Mouse (Mus musculus): ENCODE data around the gene Gtpbp3. TPM values are rescaled to one million over a fixed set of nuclear protein-coding genes. Genes with fewer than 3 reads are reported as not detected.

Gene Gtpbp3
- polyA plus RNA-seq, 1 experiment from 2014 or later, result 15.3 TPM

GRCm38 (mm10) chr8:71471861-71472260, 16.0 kb upstream of the Gtpbp3 start:
- no peak for ATAC-seq (ENCODE audit: low FRiP score)
- Histone ChIP-seq H3K4me2 (replicated peaks) (no peak overlapping the region), H3K9ac (no peak overlapping the region), H3K27ac (no peak overlapping the region), H3K36me3 (peaks cover 45% of the 10 kb centered on the region), H3K9me3 (replicated peaks) (no peaks in the 10 kb centered on the region), H3K27me3 (no peaks in the 10 kb centered on the region), H3K4me1 (peaks cover 22% of the 10 kb centered on the region), H3K4me3 (no peak overlapping the region)
- 93% methylated on average over 17 of the region's 17 CpGs for whole genome bisulfite sequencing

- Histone ChIP-seq H3K4me2 (replicated peaks) (no peak overlapping the region), H3K4me1 (peaks cover 29% of the 10 kb centered on the region), H3K4me3 (no peak overlapping the region), H3K27ac (no peak overlapping the region), H3K27me3 (no peaks in the 10 kb centered on the region), H3K9me3 (replicated peaks) (no peaks in the 10 kb centered on the region), H3K9ac (no peak overlapping the region), H3K36me3 (peaks cover 45% of the 10 kb centered on the region)
- WGBS, result 87% methylated on average over 8 of the region's 8 CpGs
- no peak for ATAC-seq (ENCODE audit: low FRiP score)
Measured at GRCm38 (mm10) chr8:71472601-71473386, 15.1 kb upstream of the Gtpbp3 start.

- Histone ChIP-seq H3K4me3 (no peak overlapping the region), H3K27ac (no peak overlapping the region), H3K4me2 (replicated peaks) (no peak overlapping the region), H3K27me3 (peaks cover 7% of the 10 kb centered on the region; the same call in 1 of the 2 replicates), H3K36me3 (peaks cover 57% of the 10 kb centered on the region), H3K9me3 (replicated peaks) (no peaks in the 10 kb centered on the region), H3K9ac (no peak overlapping the region), H3K4me1 (peaks cover 29% of the 10 kb centered on the region)
- WGBS, result 95% methylated on average over 18 of the region's 18 CpGs
- no peak for ATAC-seq (ENCODE audit: low FRiP score)
Measured at GRCm38 (mm10) chr8:71474344-71474743, 13.6 kb upstream of the Gtpbp3 start.

GRCm38 (mm10) chr8:71474785-71475701, 12.9 kb upstream of the Gtpbp3 start:
- 0 out of 2 replicates have a peak, but pooled peaks have one; percentile 5 for ATAC-seq (ENCODE audit: low FRiP score)
- Histone ChIP-seq H3K4me2 (replicated peaks) (no peak overlapping the region), H3K4me1 (peaks cover 24% of the 10 kb centered on the region), H3K27me3 (peaks cover 7% of the 10 kb centered on the region; the same call in 1 of the 2 replicates), H3K27ac (peak overlapping the region; percentile 90), H3K9me3 (replicated peaks) (no peaks in the 10 kb centered on the region), H3K4me3 (no peak overlapping the region), H3K9ac (no peak overlapping the region), H3K36me3 (peaks cover 64% of the 10 kb centered on the region)
- 87% methylated on average over 25 of the region's 25 CpGs for WGBS

GRCm38 (mm10) chr8:71475702-71476075, 12.2 kb upstream of the Gtpbp3 start:
- peak overlapping the region; percentile 90 for H3K27ac ChIP-seq
- peak overlapping the region; percentile 54 for H3K4me3 ChIP-seq
- H3K4me1 ChIP-seq, result peaks cover 19% of the 10 kb centered on the region
- H3K9ac ChIP-seq, result peak overlapping the region; percentile 74; the same call in 1 of the 2 replicates
- H3K36me3 ChIP-seq, result peaks cover 71% of the 10 kb centered on the region
- 32% methylated on average over 4 of the region's 4 CpGs for WGBS
- ATAC-seq (ENCODE audit: low FRiP score), result peak; percentile 21; the same call in 1 of the 2 replicates
- H3K9me3 ChIP-seq (replicated peaks), result no peaks in the 10 kb centered on the region
- H3K4me2 ChIP-seq (replicated peaks), result peak overlapping the region; percentile 77
- H3K27me3 ChIP-seq, result peaks cover 7% of the 10 kb centered on the region; the same call in 1 of the 2 replicates

GRCm38 (mm10) chr8:71476099-71476940, 11.6 kb upstream of the Gtpbp3 start:
- Histone ChIP-seq H3K36me3 (peaks cover 74% of the 10 kb centered on the region), H3K9me3 (replicated peaks) (no peaks in the 10 kb centered on the region)
- ATAC-seq (ENCODE audit: low FRiP score), result peak; percentile 68

GRCm38 (mm10) chr8:71477196-71477845, 10.6 kb upstream of the Gtpbp3 start:
- ATAC-seq (ENCODE audit: low FRiP score), result no peak; the same call in 1 of the 2 replicates
- H3K4me1 ChIP-seq, result peaks cover 27% of the 10 kb centered on the region
- 35% methylated on average over 14 of the region's 14 CpGs for WGBS

More at GRCm38 (mm10) chr8:71476099-71476940, 11.6 kb upstream of the Gtpbp3 start:
- H3K4me1 ChIP-seq, result peaks cover 24% of the 10 kb centered on the region
- H3K27me3 ChIP-seq, result peaks cover 13% of the 10 kb centered on the region; the same call in 1 of the 2 replicates
- peak overlapping the region; percentile 54 for H3K4me3 ChIP-seq
- peak overlapping the region; percentile 74 for H3K9ac ChIP-seq
- H3K27ac ChIP-seq, result peak overlapping the region; percentile 90
- WGBS, result 1% methylated on average over 67 of the region's 121 CpGs
- peak overlapping the region; percentile 77 for H3K4me2 ChIP-seq (replicated peaks)

GRCm38 (mm10) chr8:71478943-71479342, 9.0 kb upstream of the Gtpbp3 start:
- Histone ChIP-seq H3K27ac (no peak overlapping the region), H3K9ac (no peak overlapping the region), H3K4me3 (no peak overlapping the region), H3K27me3 (peaks cover 13% of the 10 kb centered on the region; the same call in 1 of the 2 replicates), H3K36me3 (peaks cover 71% of the 10 kb centered on the region), H3K9me3 (replicated peaks) (no peaks in the 10 kb centered on the region), H3K4me2 (replicated peaks) (no peak overlapping the region), H3K4me1 (peaks cover 27% of the 10 kb centered on the region)
- no peak for ATAC-seq (ENCODE audit: low FRiP score)
- 89% methylated on average over 11 of the region's 11 CpGs for WGBS

More at GRCm38 (mm10) chr8:71477196-71477845, 10.6 kb upstream of the Gtpbp3 start:
- peak overlapping the region; percentile 77 for H3K4me2 ChIP-seq (replicated peaks)
- peak overlapping the region; percentile 90 for H3K27ac ChIP-seq
- H3K36me3 ChIP-seq, result peaks cover 74% of the 10 kb centered on the region
- H3K4me3 ChIP-seq, result peak overlapping the region; percentile 54
- peak overlapping the region; percentile 74; the same call in 1 of the 2 replicates for H3K9ac ChIP-seq
- peaks cover 13% of the 10 kb centered on the region; the same call in 1 of the 2 replicates for H3K27me3 ChIP-seq
- H3K9me3 ChIP-seq (replicated peaks), result no peaks in the 10 kb centered on the region

GRCm38 (mm10) chr8:71483932-71484331, 4.0 kb upstream of the Gtpbp3 start:
- Histone ChIP-seq H3K4me2 (replicated peaks) (peak overlapping the region; percentile 63), H3K9me3 (replicated peaks) (no peaks in the 10 kb centered on the region), H3K4me1 (peaks cover 34% of the 10 kb centered on the region), H3K36me3 (peaks cover 55% of the 10 kb centered on the region), H3K9ac (no peak overlapping the region), H3K27ac (no peak overlapping the region), H3K4me3 (no peak overlapping the region), H3K27me3 (peaks cover 10% of the 10 kb centered on the region; the same call in 1 of the 2 replicates)
- 51% methylated on average over 8 of the region's 8 CpGs for WGBS
- no peak for ATAC-seq (ENCODE audit: low FRiP score)

GRCm38 (mm10) chr8:71484736-71485135, 3.2 kb upstream of the Gtpbp3 start:
- H3K4me1 ChIP-seq, result peaks cover 42% of the 10 kb centered on the region
- peak overlapping the region; percentile 81 for H3K4me3 ChIP-seq
- no peak overlapping the region for H3K27ac ChIP-seq
- WGBS, result 91% methylated on average over 19 of the region's 19 CpGs
- H3K27me3 ChIP-seq, result 0 out of 2 replicates have a peak, but pooled peaks cover 6% of the 10 kb centered on the region
- H3K9me3 ChIP-seq (replicated peaks), result no peaks in the 10 kb centered on the region
- H3K9ac ChIP-seq, result peak overlapping the region; percentile 95; the same call in 1 of the 2 replicates
- H3K4me2 ChIP-seq (replicated peaks), result peak overlapping the region; percentile 63
- H3K36me3 ChIP-seq, result peaks cover 47% of the 10 kb centered on the region
- ATAC-seq (ENCODE audit: low FRiP score), result no peak

Measured in hindbrain, embryonic 12.5 days (tissue).